Mouse (Mus musculus): ENCODE results near the gene Fbxw10.

Gene Fbxw10

DNA sequence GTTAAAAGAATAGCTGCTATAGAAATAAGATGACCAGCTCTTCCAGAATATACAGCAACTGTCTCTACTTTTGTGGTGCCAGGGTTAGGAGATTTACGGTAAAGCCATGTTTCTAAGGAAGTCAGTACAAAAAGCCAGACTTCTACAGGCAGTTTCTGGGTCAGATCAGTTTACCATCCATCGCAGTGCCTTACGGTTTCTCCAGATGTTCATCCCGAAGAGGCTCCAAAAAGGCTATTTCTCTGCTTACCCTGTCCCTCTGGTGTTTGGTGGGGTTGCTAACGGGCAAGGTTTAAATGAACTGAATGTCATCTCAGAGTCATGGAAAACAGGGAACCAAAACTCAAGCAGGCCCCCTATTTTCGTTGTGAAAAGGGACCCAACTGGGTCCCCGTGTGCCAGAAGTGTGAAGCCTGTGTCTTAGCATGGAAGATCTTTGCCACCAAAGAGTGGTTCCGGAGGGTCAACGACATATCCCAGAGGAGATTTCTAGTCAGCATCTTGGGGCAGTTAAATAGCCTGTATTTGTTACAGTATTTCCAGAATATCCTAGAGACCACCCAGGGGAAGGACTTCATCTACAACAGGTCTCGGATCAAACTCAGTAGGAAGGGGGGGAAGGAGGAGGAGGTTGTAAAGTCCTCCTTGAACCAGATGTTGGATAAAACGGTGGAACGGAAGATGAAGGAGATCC, at the start of gene Fbxw10:
Gene Fbxw10 (plus strand): TSS at position 109 of the 694 bp plus-strand sequence.
- peak; percentile 2 to 29 for DNase-seq (ENCODE audit: low spot score in 2 of 2)

DNA sequence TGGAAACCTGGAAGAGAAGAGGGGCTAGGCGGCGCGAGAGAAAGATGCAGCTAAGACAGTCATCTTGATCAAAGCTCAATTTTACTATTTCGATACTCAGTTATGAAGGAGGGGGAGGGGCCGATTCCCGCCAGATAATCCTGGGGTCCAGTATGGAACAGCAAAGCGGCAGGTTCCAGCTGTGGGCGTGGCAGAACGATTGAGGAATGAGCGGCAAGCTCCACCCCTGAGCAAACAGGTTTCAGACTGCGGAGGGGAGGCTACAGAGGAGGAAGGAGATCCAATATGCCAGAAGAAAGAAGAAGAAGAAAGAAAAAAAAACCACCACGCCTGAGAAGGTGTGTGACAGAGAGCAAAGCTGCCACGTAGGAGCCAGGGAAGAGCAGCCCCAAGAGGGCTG, 42.8 kb upstream of the Fbxw10 start:
- no peak for DNase-seq (ENCODE audit: low spot score in 2 of 2)

DNA sequence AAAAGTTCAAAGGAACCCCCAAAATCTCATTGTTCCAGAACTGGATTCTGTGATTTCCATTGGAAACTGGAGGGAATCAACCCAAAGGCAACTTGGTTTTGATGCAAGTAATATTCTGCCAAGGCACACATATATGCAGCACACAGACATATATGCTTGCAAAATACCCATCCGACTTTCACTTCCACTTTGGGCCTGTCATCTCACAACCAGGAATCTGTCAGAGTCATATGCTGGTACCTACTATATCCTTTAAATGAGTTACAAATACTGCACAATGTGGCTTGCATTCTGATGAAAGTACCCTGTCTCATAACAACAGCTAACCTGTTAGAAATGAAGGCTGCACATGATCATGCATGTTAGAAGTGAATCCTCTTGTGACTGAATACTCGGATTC, 38.9 kb upstream of the Fbxw10 start:
- DNase-seq (ENCODE audit: low spot score in 2 of 2): no peak

DNA sequence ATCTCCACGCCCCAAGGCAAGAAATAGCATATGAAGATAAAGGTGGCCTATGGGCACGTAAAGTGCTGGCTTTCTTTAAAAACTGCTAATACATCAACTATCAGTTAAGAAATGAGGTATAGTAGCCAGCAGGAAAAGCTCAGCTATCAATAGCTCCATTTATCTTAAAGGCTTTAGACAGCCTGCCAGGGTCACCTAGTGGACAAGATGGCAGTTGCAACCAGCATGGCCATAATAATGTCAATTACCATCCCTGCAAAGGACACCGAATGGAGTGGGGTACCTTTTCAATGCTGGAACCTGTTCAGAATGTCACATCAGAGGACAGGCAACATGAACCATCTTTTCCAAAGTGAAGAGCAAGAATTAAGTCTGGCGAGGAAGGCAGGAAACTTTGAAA, 37.7 kb upstream of the Fbxw10 start:
- DNase-seq (ENCODE audit: low spot score in 2 of 2): no peak

DNA sequence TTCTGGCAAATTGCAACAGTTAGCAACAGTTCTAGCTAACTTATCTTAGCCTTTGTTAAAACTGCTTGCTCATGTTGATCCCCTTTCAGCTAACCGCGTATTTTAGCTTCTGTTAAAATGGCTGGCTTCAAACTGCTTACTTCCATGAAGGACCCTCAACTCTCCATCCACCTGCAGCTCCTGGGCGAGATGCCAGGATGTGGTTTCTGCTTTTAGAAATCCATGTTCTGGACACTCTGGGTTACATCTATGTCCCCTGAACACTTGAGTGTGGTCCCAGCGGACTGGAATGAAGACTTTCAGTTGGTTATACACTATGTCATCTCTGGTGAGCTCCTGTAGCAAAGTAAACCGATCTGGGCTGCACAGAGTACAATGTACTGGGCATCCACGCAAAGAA, 34.6 kb upstream of the Fbxw10 start:
- DNase-seq (ENCODE audit: low spot score in 2 of 2): no peak

DNA sequence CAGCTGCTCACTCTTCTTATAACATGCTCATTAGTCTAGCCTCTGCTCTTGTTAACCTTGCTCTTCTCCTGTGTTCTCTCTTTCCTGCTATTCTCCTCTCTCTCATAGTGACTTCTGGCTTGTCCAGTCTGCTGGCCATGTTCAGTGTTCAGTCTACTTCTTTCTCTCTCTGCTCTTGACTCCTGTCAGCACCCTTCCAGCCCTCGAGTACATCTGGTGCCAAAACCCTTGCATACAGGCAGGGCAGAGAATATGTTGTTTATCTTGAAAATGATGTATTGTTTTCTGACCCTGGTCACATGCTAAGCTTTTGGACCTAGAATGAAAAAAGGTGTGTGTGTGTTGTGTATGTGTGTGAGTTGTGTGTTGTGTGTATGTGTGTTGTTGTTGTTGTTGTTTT, 33.4 kb upstream of the Fbxw10 start:
- DNase-seq (ENCODE audit: low spot score in 2 of 2): no peak

DNA sequence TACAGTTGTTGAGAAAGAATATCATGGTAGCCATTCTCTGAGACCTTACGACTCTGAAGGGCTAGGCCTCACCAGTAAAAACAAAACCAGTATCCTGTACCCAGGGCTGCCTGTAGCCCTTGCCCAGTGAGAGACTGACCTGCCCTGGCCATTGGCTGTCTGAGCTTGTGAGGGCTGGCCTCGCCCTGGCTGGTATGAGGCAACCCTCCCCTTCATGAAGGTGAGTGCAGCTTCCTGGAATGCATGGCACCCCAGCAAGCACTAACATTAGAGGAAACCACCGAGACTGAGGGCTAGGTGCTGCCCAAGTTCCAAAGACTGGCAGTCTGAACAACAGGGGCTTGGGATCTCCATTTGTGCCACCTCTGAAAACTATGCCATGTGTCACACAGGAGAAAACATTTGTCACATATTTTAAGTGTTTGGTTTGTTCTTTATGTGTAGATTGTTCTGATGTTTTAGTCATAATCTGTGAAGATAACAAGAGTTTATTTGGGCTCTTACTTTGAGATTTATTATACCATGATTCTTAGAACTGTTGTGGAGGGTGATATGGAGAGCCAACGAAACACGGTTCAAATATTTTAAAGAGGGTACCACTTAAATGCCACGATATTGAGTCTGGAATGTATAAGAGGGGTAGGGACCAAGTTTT, 32.8 kb upstream of the Fbxw10 start:
- DNase-seq (ENCODE audit: low spot score in 2 of 2): no peak

DNA sequence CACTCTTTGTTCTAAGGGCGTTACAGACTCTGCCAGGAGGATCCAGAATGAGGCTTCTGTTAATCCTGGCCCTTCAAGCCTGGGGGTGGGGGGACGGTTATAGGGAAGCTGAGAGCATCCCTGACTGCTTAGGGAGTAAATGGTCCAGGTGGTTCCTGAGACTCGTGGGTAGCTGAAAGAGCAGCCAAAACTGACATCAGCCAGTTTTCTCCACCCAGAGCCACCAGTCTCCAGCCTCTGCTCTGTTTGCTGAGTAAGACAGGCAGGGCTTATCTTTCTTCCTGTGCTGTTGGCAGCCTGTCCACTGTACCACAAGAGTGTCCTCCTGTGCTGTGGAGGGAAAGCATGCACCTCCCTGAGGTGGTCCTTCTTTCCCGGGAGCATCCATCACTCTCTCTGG, 32.2 kb upstream of the Fbxw10 start:
- no peak for DNase-seq (ENCODE audit: low spot score in 2 of 2)

DNA sequence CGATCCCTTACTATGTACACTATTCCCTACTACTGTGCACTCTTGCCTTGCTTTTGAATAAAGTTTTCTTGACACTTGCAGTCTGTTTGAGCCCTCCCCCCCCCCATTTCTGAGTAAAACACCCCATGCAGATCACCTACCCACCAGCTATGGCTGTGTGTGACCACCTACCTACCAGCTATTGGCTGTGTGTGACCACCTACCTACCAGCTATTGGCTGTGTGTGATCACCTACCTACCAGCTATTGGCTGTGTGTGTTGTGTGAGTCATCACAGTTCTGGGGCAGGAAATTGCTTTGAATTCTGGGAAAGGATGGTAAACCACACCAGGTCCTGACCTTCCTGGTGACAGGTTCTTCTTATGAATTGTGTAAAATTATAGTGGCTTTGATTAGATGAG, 31.4 kb upstream of the Fbxw10 start:
- no peak for DNase-seq (ENCODE audit: low spot score in 2 of 2)

DNA sequence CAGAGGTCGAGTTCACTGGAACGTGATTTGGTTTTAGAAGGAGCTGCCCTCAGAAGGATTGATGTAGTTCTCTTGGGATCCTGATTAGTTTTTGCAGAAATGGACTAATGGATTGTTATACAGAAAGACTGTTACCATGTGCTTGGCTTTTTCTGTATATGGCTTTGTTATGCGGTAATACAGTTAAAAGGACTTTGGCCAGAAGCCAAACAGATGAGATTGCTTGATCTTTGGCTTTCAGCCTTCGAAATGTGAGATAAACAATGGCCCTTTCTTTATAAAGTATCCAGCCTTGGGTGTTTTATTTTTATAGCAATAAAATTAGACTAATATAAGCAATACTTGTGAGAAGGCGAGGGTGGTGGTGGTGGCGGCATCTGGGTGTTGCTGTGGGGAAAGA, 30.3 kb upstream of the Fbxw10 start:
- DNase-seq (ENCODE audit: low spot score in 2 of 2): no peak

DNA sequence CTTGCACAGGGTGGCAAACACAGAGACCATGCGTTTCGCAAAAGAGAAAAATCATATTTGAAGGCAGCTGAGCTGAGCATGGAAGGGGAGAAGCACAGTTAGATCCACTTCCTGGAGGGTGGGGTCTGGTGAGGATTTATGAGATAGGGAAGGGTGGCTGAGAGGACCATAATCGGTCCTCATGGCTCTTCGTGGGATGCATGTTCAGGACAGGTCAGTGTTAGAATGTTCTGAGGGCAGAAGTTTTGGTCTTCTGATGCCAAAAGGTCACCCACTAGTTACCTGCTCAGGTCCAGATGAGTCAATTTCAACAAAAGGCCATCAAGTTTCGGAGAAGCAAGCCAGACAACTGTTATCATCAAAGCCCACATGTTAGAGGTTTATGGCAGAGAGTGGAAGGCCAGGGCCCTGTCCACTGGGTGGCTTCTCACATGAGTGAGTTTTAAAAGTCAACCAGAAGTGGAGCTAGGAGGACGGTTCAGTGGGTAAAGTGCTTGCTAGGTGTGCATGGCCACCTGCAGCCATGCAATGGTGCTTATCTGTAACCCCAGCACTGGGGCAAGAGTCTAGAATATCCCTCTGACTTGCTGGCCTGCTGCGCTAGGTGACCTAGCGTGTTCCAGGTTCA, 27.7 kb upstream of the Fbxw10 start:
- DNase-seq (ENCODE audit: low spot score in 2 of 2): no peak

DNA sequence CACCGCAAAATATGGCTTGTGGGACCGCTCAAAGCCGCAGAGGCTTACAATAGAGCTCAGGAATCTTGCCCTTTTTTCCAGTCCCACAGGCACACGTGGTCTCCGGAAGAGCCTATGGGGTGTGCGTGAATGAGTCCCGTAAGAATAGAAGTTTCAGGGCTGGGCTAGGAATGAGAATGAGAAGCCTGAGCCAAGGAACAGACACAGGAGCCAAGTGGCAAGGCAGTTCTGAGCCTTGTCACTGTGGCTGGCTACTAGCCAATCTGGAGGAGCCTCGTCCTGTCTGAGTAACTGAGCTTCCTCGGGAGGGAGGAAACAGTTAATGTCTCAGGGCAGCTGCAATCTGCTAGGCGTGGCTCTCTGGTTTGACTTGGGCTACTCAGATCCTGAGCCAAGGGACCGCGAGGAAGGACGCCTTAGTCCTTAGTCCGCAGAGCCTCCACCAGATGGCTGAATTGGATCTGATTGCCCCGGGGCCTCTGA, 26.8 kb upstream of the Fbxw10 start, which contains the start of gene Trim16:
Gene Trim16 (plus strand): TSS at position 173 of the 483 bp plus-strand sequence.
- peak; percentile 44 to 52 for DNase-seq (ENCODE audit: low spot score in 2 of 2)

DNA sequence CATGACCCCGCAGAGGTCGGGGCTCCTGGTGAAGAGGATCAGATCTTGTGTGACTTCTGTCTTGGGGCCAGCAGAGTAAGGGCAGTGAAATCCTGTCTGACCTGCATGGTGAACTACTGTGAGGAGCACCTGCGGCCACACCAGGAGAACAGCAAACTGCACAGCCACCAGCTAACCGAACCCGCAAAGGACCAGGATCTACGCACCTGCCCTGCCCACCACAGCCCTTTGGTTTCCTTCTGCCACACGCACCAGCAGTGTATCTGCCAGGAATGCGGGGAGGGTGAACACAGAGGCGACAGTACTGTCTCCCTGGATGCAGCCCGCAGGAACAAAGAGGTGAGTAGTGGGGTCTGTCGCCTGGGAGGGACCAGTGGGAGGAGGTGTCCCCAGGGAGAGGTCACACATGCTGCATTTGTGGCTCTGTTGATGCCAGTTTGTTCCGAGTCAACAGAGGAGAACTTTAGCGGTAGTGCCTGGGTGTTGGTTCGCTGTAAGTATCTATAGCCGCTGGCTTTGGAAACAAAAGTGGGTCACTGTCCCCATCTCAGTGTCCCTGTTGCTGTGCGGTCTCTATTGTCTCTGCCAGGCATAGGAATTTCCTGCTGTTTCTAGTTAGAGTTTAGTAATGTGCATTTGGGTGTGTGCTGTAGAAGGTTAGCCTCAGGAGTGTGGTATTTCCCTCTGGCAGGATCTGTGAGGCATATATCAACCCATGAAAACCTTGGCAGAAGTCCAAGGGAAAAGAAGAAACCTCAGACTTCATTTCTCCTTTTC, 26.0 kb upstream of the Fbxw10 start:
- DNase-seq (ENCODE audit: low spot score in 2 of 2): peak; percentile 4 to 11

DNA sequence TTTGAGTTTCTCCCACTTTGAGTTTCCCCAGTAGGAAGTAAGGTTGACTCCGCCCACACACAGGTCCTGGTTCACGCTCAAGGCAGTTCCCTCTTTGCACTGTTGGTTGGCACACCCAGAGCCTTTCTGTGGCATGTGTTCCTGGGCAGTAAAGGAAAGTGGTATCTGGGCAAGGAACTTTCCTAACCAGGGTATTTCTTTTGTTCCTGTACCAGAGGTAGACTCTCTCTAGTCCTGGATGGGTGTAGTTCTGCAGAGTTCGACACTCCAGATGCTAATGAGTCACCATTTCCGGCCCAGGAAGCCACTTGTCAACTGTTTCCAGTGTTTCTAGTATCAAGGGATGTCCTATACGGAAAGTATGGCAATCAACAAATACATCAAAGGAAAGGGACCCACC, 25.0 kb upstream of the Fbxw10 start:
- no peak for DNase-seq (ENCODE audit: low spot score in 2 of 2)

DNA sequence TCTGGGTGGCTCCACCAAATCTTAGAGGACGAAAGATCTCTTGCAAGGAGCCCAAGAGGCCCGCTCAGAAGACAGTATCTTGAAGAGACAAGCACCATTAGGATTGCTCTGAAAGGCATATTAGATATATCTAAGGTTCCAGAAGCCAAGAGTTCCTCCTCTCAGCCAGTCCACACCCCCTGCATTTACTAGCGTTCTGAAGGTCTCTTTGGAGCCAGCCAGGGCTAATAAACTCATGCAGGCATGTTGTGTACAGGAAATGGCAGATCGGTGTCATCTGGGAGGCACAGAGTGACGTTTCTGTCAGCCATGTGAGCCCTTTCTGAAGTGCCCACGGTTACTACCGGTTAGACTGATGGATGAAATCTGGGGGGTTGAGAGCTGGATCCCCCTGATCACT, 22.7 kb upstream of the Fbxw10 start:
- DNase-seq (ENCODE audit: low spot score in 2 of 2): no peak

DNA sequence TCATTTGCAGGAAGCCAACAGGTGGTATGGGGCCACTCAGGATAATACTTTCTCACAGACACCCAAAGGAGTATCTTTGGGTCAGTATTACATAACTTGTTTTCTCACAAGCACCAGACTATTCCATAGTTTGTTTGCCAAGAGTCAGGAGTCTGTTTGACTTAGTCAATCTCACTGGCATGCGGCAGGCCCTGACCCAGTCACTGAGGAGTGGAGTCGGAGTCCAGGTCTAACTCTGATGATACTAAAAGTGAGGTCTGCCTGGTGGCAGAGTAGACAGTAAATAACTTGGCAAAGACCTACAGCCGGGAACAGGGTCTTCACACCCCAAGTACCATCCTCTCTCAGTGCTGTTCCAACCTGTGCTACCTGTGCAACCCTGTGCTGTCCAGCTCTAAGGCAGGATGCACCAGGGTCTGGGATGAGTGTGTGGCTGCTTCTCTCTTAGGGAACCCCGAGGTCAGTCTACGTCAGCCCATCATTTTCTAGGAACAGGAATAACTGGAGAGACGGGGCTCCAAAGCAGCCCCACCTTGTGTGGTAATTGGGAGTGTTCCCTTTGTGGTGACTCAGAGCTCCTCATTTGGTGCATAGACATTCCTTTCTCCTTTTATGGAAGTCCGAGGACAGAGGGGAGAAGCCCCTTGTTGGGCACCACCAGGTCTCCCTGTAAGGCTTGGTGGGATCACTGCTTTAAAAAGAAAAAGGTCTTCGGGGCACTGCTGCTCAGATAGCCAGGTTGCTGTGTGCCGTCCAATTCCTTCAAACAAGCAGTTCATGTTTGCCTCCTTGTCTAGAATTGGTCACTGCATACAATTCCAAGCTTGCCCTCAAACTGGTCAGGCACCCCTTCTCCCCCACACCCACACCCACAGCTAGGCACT, 21.4 kb upstream of the Fbxw10 start:
- no peak for DNase-seq (ENCODE audit: low spot score in 2 of 2)

DNA sequence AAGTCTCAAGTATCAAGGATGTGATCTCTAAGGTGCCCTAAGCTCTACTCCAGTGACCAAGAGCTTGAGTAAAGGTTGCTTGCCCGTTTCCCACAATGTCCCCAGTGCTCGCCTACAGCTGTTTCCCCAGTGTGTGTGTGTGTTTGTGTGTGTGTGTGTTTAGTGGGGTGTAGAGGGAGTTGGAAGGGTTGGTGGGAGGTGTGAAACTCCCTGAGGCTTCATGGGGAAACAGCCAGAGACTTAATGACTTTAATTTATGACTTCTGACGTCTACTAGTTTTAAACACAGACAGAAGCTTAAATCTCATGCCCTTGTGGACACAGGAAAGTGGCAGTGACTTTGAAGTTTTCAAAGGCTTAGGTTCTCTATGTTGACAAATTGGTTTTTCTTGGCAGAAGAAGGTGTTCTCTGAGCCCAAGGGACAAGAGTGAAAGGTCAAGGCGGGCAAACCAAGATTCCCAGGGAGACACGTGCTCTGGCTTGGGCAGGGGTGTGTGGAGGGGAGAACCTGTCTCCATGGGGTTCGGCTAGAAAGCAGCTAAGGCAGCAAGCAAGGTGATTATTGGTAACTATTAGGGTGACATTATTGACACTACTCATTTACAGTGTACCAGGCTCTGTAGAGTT, 20.6 kb upstream of the Fbxw10 start:
- DNase-seq (ENCODE audit: low spot score in 2 of 2): no peak

DNA sequence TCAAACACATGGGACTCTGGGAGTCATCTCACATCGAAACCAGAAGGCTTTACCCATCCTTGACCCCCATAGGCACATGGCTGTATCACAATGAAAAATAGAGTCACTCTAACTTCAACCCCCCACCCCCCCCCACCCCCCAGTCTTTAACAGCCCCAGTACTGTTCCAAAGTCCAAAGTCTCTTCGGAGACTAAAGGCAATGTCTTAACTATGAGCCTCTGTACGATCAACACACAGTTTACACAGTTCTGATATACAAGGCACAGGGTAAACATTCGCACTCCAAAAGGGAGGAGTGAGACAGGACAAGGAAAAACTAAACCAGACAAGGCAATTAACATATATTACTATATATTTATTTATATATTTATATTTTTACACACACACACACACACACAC, 19.7 kb upstream of the Fbxw10 start:
- DNase-seq (ENCODE audit: low spot score in 2 of 2): no peak

DNA sequence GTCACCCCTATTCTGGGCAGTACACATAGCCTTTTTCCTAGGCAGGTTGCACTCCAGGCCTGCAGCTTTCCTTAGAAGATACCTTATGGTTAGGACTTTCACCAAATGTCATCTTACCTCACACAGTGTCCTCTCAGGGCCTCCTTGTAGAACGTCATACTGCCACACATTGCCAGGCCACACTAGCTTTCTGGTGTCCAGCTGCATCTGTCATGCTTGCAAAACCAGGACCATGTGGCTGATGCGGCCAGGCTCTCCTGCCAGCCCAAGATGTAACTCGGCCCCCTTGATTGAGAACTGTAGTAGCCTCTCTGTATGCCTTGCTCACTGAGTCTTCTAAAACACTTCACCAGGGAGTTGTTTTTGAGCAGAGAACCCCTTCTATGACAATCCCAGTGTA, 19.0 kb upstream of the Fbxw10 start:
- DNase-seq (ENCODE audit: low spot score in 2 of 2): no peak

DNA sequence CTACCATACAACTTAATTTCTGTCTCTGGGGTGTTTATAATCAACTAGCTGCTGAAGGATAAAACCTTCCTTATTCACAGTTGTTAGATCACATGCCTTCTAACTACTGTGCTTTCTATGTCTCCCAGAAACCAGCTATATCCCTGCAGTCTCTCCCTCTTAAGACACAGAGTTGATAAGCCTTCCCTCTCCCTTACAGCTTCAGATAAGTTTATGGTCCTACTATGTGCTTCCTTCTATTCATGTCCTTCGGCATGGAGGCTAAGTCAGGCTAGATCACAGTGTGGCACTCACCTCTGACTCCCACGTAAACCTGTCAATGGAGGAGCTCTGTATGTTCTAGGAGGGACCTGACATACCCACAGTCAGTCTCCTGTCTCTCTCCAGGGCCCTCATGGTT, 16.5 kb upstream of the Fbxw10 start:
- DNase-seq (ENCODE audit: low spot score in 2 of 2): no peak

DNA sequence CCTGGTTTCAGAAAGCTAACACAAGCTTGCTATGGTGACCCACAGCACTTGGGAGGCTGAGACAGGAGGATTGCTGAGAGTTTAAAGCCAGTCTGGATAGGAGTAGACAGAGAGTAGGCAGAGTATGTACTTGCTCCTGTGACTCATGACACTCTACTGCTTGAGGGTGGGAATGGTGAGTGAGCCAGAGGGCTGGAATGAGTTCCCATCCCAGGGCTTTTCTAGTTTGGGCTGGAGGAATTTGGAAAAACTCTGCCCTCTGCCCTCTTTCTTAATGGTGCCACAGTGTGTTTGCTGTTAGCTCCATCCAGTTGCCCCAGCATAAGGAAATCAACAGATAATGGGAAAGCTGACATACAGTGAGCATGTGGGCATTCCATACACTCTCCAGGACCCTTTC, 15.0 kb upstream of the Fbxw10 start:
- DNase-seq (ENCODE audit: low spot score in 2 of 2): no peak
